Mouse (Mus musculus): ENCODE results near the gene 1500009C09Rik.

- TF ChIP-seq ZC3H11A (IDR thresholded peaks at IDR 0.05; ENCODE audit: borderline replicate concordance, low read depth, low read length): no peak
- TF ChIP-seq MAFK (IDR thresholded peaks at IDR 0.05; ENCODE audit: insufficient read depth, low read depth, low read length): no peak
Observed at GRCm38 (mm10) chr15:82231591-82232378, 20.4 kb upstream of the 1500009C09Rik start.

Measured in ES-E14 (cell line).